Mouse (Mus musculus) colon, adult 2 months (tissue): ENCODE measurements around the gene Nptn. TPM values are rescaled to one million over a fixed set of nuclear protein-coding genes. Genes with fewer than 3 reads are reported as not detected.

Source experiments
- polyA plus RNA-seq: library from polyadenylated mRNA; depleted of rRNA; stranded (reverse); fragments of >200 nt; gene quantifications from 2 replicates; pipeline ENCODE4 v1.2.3, GENCODE M21; 2012; rRNA removed

Nptn gene
- polyA plus RNA-seq: 340 and 459 TPM in 2 replicates

DNA sequence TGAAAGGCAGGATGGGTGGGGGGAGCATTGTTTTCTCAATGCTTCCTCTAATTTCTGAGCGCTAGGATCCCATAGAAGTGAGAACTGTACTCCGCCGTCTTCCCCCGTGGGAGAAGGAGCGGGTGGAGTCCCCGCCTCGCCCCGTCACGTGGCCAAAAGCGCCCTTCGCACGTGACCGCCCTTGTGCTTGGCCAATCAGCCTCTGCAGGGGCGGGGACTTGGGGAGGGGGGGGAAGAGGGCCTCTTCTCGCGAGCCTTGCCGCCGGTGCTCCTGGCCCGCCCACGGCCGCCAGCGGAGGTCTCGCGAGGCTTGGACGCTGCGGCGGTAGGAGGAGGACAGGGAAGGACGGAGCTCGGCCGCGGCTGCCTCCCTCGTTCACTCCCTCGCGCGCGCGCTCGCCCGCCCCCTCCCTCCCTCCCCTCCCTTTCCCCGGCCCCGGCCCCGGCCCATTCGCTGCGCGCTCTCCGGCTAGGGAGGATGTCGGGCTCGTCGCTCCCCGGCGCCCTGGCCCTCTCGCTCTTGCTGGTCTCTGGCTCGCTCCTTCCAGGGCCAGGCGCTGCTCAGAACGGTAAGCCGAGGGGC lies at the start of gene Nptn:
Gene Nptn (plus strand): TSS at position 283 of the 583 bp plus-strand sequence.

DNA sequence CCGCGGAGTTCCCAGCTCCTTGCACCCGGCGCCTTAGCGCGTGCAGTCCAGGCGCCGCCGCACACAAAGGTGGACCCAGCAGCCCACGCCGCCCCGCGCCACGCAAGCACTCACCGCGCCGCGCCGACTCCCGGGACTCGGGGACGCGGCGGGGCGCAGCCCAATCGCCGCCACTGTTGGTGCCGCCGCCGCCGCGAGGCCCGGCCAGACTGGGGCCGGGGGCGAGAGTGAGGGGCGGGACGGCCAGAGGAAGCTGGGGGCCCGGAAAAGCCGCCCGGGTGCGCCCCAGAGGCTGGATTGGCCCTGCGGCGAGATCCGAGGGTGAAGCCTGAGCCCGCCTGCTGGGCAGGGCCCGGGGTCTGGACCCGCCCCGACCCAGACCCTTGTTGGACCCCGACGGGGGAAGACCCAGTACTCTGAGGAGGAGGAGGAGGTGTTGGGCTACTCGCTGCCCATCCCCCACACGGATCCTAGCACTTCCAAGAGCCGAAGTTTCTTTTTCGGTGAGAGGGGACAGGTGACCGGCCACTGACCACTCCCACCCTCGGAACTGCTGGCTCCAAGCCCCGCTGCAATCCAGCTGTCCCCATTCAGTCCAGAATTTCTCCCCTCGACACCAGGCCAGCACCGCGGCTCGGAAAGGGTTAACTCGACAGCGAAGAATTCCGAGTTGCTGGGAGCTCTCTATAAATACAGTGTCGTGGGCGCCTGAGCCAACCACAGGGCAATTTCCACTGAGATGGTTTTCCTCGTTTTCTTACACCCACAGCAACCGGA lies 26.9 kb upstream of the Nptn start, which contains the start of gene Cd276:
Gene Cd276 (minus strand): TSS at position 530 of the 777 bp plus-strand sequence.

Other genes starting within 250 kb of the Nptn start
- gene Tbc1d21, start 211.8 kb upstream of the Nptn start, polyA plus RNA-seq: 0.09 TPM in 1 of 2 replicates, not detected in the other
- gene Insyn1, start 93.6 kb upstream of the Nptn start, polyA plus RNA-seq: 4.4 and 5.7 TPM in 2 replicates
- 9.5 and 10.7 TPM in 2 replicates for gene Cd276, start 26.8 kb upstream of the Nptn start, polyA plus RNA-seq
- not detected in 2 replicates for gene Rec114, start 161.7 kb downstream of the Nptn start, polyA plus RNA-seq
- 0.13 and 0.15 TPM in 2 replicates for gene Hcn4, start 241.2 kb downstream of the Nptn start, polyA plus RNA-seq